Mouse (Mus musculus): ENCODE data around the gene Mrpl19.
A peak's percentile ranks its signal among the peaks of the same experiment; 100 is the strongest.

The Mrpl19 gene

DNA sequence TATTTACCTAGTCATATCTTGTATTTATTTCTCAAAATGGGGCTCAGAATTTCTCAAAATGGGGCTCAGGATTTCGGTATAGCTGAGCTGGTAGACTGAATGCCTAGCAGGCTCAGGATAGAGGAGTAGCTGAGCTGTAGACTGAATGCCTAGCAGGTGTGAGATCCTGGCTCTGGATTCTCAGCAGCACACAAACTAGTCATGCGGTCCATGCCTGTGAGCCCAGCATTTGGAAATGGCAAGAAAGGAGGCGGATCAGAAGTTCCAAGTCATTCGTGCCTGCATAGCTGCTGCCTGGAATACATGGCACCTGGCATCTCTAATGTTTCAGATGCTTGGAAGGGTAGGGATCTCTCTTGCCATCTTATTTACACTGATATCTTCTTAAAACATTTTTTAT is 36.4 kb downstream of the Mrpl19 start:
- no peak for DNase-seq (ENCODE audit: low spot score in 2 of 2)

DNA sequence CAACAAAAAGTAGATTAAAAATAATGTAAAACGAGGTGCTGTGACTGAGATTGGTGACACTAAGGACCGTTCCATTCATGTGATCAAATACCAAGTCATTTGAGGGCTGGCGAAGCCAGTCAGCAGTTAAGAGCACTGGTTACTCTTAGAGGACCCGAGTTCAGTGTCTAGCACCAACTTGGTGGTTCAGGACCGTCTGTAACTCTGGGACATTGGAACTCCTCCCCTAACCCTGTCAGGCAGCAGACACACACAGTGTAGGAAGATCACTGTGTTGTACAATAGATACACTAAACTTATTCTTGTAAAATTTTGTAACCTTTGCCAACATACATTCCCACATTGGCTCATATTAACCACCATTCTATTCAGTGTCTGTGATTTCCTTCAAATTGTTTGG is 41.5 kb downstream of the Mrpl19 start:
- no peak for DNase-seq (ENCODE audit: low spot score in 2 of 2)

DNA sequence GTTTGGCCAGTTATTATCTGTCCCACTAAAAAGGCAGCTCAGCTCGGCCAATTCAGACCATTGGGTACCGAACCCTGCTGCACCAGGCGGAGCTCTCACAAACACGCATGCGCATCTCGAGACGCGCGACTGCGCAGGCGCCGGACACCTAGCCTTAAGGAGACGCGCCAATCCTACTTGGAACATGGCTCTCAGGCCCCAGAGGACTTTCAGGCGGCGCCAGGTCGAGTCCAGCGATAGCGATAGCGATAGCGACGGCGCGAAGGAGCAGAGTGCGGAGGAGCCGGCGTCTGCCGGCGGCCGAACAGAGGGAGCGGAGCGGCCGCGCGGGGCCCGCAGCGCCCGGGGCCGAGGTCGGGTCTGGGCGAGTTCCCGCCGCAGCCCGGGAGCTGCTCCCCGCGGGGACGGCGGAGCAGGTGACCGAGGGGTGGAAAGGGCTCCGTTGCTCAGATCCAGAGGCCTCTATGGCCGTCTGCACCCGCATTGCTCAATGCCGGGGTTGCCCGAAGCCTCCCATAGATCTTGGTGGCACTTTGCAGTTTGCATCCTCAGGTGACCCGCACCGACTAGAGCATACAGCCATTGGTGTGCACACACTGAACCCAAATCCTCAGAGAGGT is 42.1 kb downstream of the Mrpl19 start, which contains the start of gene Gcfc2:
Gene Gcfc2, plus strand, starts transcription at position 147 of the 620 bp plus-strand sequence.
- peak; percentile 85 to 88 for DNase-seq (ENCODE audit: low spot score in 2 of 2)

DNA sequence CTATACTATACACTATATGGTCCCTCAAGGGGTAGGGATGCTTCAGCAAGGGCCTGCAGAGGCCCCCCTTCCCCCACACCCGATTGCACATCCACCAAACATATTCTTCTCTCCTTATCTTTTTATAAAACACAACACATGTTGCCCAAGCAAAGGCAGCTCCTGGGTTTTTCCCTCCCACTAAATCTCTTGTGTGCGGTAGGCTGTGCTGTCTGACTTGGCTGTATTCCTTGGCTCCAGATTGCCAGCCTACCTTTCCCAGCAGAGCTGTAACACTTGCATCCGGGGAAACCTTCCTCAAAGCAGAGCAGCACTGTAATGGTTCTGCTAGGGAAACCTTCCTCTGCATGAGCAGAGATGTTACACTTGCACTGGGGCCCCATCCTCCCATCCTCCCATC is 53.6 kb downstream of the Mrpl19 start:
- DNase-seq (ENCODE audit: low spot score in 2 of 2): peak; percentile 19 to 29

DNA sequence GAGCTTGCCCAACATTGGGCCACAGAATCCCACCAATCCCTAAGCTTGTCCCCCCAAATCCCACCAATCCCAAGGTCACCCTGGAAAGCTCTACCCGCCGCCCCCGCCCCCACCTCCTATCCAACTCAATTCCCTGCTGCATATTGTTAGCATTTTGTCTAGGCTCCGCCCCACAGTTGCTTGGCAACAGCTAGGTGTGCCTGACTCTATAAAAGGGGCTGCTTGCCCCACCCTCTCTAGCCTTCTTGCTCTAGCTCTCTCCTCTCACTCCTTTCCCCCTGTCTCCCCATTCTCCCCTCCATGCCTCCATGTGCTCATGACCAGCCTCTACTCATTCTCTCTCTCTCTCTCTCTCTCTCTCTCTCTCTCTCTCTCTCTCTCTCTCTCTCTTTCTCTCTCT is 54.0 kb downstream of the Mrpl19 start:
- DNase-seq (ENCODE audit: low spot score in 2 of 2): no peak

DNA sequence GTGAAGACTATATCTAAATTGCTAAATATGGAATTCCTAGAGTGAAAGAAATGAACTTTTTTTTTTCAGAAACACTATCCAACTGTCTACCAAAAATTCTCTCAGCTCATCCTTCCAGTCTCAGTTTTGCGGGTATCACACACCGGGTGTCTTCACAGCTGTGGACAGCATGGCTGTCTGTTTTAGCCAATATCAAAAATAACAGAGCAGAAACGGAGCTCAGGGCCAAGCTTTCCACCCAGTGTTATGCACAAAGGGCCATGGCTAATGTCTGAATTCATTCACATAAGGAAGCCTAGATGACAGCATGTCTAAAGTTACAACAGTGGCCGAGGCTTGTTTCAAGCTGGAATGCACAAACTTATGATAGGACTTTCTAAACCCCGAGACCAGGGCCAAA is 54.5 kb downstream of the Mrpl19 start:
- peak in 1 of 2 experiments; percentile 7 for DNase-seq (ENCODE audit: low spot score in 2 of 2)

DNA sequence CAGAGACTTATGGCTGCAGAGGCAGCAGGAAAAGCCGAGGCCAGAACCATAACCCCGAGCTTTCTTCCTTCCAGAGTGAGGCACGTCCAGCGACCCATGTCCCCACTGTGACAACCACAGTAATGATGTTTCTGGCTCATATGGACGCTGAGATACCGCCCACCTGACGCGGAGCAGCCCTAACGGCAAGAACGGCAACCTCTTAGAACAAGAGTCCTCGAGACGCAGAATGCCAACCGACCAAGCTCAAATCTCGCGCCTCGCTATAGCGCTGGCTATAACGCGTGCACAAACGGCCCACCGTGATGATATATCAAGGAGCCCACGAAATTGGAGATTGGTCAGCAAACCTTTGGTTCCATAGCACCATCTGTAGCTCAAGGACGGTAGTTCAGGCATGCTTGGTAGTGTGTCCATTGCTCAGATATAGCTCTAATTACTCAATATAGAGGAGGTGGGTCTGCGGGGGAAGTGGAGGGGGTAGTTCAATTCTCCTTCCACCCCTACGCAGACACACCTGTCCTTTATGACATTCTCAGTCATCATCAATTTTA is 55.4 kb downstream of the Mrpl19 start:
- DNase-seq (ENCODE audit: low spot score in 2 of 2): no peak
